Mouse (Mus musculus) embryonic fibroblast, embryonic 13.5 days (primary cell): ENCODE results near the gene Dnajb2.

ENCODE experiments used
- CTCF ChIP-seq: IDR thresholded peaks from 2 replicates; pipeline ENCODE4 v1.5.1; 2011; ENCODE audit warnings: mild to moderate bottlenecking, control low read depth, low read length, moderate library complexity, borderline replicate concordance; ENCODE audit not compliant: insufficient read depth
- POLR2A ChIP-seq: IDR thresholded peaks from 2 replicates; pipeline ENCODE4 v1.6.1; 2011; ENCODE audit warnings: low read depth, mild to moderate bottlenecking, control low read depth, low read length, moderate library complexity

DNA sequence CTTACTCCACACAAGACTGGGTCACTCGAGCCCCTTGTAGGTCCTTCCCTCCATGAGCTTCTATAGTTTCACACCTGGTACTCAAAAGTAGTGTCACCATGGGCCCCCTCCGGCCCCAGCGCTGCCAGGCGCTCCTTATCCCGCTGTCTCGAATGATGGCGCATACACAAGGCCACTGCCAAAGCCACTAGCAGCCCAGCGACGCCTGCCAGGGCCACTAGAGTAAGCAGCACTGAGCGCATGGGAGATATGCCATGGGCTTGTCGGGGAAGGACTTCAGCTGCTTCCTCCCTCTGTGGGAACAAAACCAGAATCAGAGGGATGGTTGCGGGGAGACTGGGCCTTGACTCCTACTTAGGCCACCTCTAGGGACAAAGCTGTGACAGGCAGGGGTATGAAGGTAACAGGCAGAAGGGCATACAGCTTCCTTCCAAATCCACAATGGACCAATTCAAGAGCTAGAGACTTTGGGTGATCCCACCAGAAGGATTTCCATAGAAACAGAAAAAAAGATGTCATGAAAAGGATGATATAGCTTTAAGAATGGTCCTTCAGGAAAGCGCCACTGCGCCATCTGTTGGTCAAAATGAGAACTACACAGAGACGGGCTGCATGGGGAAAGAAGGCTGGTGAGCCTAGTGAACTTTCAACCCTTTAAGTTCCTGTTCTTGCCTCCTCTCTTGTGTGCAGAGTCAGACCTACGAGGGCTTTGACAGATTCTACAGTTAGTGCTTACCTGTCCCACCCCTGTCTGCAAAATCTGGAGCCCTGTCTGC is 17.8 kb downstream of the Dnajb2 start:
- TF ChIP-seq CTCF (peak; percentile 52; the same call in 1 of the 2 replicates), POLR2A (no peak)
